Mouse (Mus musculus) limb, embryonic 13.5 days (tissue): ENCODE results near the gene Nrp2. TPM values are rescaled to one million over a fixed set of nuclear protein-coding genes. Genes with fewer than 3 reads are reported as not detected.

Source experiments
- ATAC-seq: fragments of 200-750 bp; cut with Nextera tagmentation; 2 replicates; pipeline ENCODE4 v1.8.0; 2017; ENCODE audit warnings: low read depth, moderate number of reproducible peaks, moderate TSS enrichment; ENCODE audit not compliant: low FRiP score
- H3K27ac ChIP-seq: fragments of 300-500 bp; sonication (generic); 2 replicates; pipeline ENCODE4 v1.5.1; 2015; ENCODE audit warnings: inconsistent platforms, mild to moderate bottlenecking, moderate library complexity
- H3K27me3 ChIP-seq: fragments of 300-500 bp; sonication (generic); 2 replicates; pipeline ENCODE4 v1.6.1; 2015; ENCODE audit warnings: mild to moderate bottlenecking, inconsistent platforms
- H3K36me3 ChIP-seq: fragments of 300-500 bp; sonication (generic); 2 replicates; pipeline ENCODE4 v1.6.1; 2015; ENCODE audit warnings: inconsistent platforms, mild to moderate bottlenecking, moderate library complexity
- H3K4me1 ChIP-seq: fragments of 300-500 bp; sonication (generic); 2 replicates; pipeline ENCODE4 v1.6.1; 2015; ENCODE audit warnings: inconsistent platforms
- H3K4me2 ChIP-seq: fragments of 300-500 bp; sonication (generic); replicated peaks from 2 replicates; pipeline ENCODE4 v1.6.1; 2015; ENCODE audit warnings: inconsistent platforms, mild to moderate bottlenecking, moderate library complexity
- H3K4me3 ChIP-seq: fragments of 300-500 bp; sonication (generic); 2 replicates; pipeline ENCODE4 v1.5.1; 2015; ENCODE audit warnings: moderate library complexity, mild to moderate bottlenecking, inconsistent platforms
- H3K9ac ChIP-seq: fragments of 300-500 bp; sonication (generic); 2 replicates; pipeline ENCODE4 v1.6.1; 2015; ENCODE audit warnings: mild to moderate bottlenecking, inconsistent platforms
- H3K9me3 ChIP-seq: fragments of 300-500 bp; sonication (generic); 2 replicates; pipeline ENCODE4 v1.6.1; 2016; ENCODE audit warnings: inconsistent platforms
- WGBS: fragments of 180-500 bp; shearing (Covaris S2); methylation state at CpG from one replicate; pipeline ENCODE4 v1.1.7; 2015; 5-methylcytosine and 5-hydroxymethylcytosine counted together
- polyA plus RNA-seq: library from polyadenylated mRNA; unstranded; fragments of >200 nt; fragmentation: Nextera tagmentation; extraction: Ambion mirVana; gene quantifications from 2 replicates; pipeline ENCODE4 v1.2.1, GENCODE M21; 2015

The Nrp2 gene
- polyA plus RNA-seq, result 39.6 and 40.4 TPM in 2 replicates

DNA sequence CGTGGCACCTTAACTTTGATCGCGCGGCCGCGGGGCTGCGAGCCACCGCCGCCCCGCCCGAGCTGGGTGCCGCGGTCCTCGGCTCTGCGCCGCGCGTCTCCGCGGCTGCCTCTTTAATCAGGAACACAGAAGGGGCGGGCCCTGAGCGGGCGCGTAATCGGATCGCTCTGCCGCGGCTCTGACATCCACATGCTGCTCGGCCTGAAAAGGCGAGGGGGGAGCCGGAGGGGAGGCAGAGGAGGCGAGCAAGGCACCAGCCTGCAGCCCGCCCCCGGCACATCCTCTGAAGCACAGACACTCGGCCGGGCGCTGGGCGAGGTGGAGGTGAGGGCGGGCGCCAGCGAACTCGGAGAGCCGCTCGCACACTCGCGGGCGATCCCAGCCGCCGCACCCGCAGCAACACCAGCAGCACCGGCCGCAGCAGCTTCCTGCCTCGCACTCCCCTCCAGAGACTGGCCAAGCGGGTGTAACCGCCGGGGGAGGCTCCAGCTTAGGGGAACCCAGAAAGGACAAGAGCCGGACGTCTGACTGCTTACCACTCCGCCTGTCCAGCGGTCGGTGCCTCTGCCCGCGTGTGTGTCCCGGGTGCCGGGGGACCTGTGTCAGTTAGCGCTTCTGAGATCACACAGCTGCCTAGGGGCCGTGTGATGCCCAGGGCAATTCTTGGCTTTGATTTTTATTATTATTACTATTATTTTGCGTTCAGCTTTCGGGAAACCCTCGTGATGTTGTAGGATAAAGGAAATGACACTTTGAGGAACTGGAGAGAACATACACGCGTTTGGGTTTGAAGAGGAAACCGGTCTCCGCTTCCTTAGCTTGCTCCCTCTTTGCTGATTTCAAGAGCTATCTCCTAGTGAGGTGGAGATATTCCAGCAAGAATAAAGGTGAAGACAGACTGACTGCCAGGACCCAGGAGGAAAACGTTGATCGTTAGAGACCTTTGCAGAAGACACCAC lies at the start of gene Nrp2:
Gene Nrp2 (plus strand): TSS at position 128 of the 959 bp plus-strand sequence.
- Histone ChIP-seq H3K4me2 (peak within 1 kb of the TSS; percentile 97), H3K4me3 (peak within 1 kb of the TSS; percentile 71), H3K9me3 (no peaks in the 10 kb centered on the region), H3K9ac (peak within 1 kb of the TSS; percentile 85), H3K36me3 (no peaks in the 10 kb centered on the region), H3K27me3 (peaks cover 40% of the 10 kb centered on the region), H3K4me1 (peaks cover 45% of the 10 kb centered on the region), H3K27ac (peak within 1 kb of the TSS; percentile 79)
- peak; percentile 83 for ATAC-seq
- under 1% methylated on average over 69 of the region's 76 CpGs for WGBS

- peaks cover 7% of the 10 kb centered on the region for H3K27me3 ChIP-seq
- WGBS, result 72% methylated on average over 6 of the region's 6 CpGs
- H3K4me2 ChIP-seq, result no peak overlapping the region
- H3K4me3 ChIP-seq, result no peak overlapping the region
- no peaks in the 10 kb centered on the region for H3K9me3 ChIP-seq
- no peak overlapping the region for H3K27ac ChIP-seq
- no peak for ATAC-seq
- peaks cover 5% of the 10 kb centered on the region; the same call in 1 of the 2 replicates for H3K4me1 ChIP-seq
- no peaks in the 10 kb centered on the region for H3K36me3 ChIP-seq
- no peak overlapping the region for H3K9ac ChIP-seq
Measured at GRCm38 (mm10) chr1:62654436-62654835, 48.6 kb upstream of the Nrp2 start.

GRCm38 (mm10) chr1:62664960-62665645 lies 38.0 kb upstream of the Nrp2 start:
- no peak overlapping the region for H3K4me3 ChIP-seq
- peaks cover 3% of the 10 kb centered on the region; the same call in 1 of the 2 replicates for H3K27me3 ChIP-seq
- H3K4me2 ChIP-seq, result no peak overlapping the region
- ATAC-seq, result no peak
- 72% methylated on average over 8 of the region's 8 CpGs for WGBS
- H3K9me3 ChIP-seq, result peaks cover 6% of the 10 kb centered on the region; the same call in 1 of the 2 replicates
- H3K27ac ChIP-seq, result no peak overlapping the region
- no peak overlapping the region for H3K9ac ChIP-seq
- no peaks in the 10 kb centered on the region for H3K36me3 ChIP-seq
- no peaks in the 10 kb centered on the region for H3K4me1 ChIP-seq

- Histone ChIP-seq H3K4me2 (no peak overlapping the region), H3K4me3 (no peak overlapping the region), H3K27me3 (peaks cover 3% of the 10 kb centered on the region; the same call in 1 of the 2 replicates), H3K4me1 (no peaks in the 10 kb centered on the region), H3K9ac (no peak overlapping the region), H3K27ac (no peak overlapping the region), H3K9me3 (peaks cover 6% of the 10 kb centered on the region; the same call in 1 of the 2 replicates), H3K36me3 (no peaks in the 10 kb centered on the region)
- 85% methylated on average over 5 of the region's 5 CpGs for WGBS
- ATAC-seq, result no peak
Measured at GRCm38 (mm10) chr1:62665771-62666730, 37.0 kb upstream of the Nrp2 start.

GRCm38 (mm10) chr1:62666780-62667179 lies 36.3 kb upstream of the Nrp2 start:
- H3K27me3 ChIP-seq, result peaks cover 3% of the 10 kb centered on the region; the same call in 1 of the 2 replicates
- no peak overlapping the region for H3K27ac ChIP-seq
- ATAC-seq, result no peak
- no peak overlapping the region for H3K9ac ChIP-seq
- peaks cover 6% of the 10 kb centered on the region; the same call in 1 of the 2 replicates for H3K9me3 ChIP-seq
- no peaks in the 10 kb centered on the region for H3K36me3 ChIP-seq
- no peaks in the 10 kb centered on the region for H3K4me1 ChIP-seq
- H3K4me2 ChIP-seq, result no peak overlapping the region
- WGBS, result 72% methylated on average over 5 of the region's 5 CpGs
- no peak overlapping the region for H3K4me3 ChIP-seq

GRCm38 (mm10) chr1:62678611-62679344 lies 24.3 kb upstream of the Nrp2 start:
- Histone ChIP-seq H3K9me3 (no peaks in the 10 kb centered on the region), H3K4me2 (no peak overlapping the region), H3K4me1 (peaks cover 19% of the 10 kb centered on the region), H3K27ac (no peak overlapping the region), H3K36me3 (no peaks in the 10 kb centered on the region), H3K9ac (no peak overlapping the region), H3K4me3 (no peak overlapping the region), H3K27me3 (0 out of 2 replicates have a peak, but pooled peaks cover 6% of the 10 kb centered on the region)
- ATAC-seq, result no peak
- 57% methylated on average over 4 of the region's 4 CpGs for WGBS

DNA sequence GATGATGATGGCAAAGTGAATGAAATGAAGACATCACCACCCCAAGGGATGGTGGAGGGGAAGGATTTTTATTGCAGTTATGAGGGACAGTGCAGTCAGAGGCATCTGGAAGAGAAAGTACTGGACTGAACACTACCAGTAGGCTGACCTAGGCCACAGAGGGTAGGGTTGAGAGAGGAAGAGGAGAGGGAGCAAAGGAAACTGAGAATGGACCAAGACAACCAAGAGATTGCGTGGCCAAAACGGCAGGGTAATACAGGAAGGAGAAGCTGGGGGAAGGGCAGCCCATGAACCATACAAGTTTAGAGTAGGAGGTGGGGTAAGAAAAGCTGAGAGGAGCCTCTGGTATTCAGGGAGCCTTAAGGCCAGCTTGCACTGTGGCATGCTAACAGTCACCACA lies 23.6 kb upstream of the Nrp2 start:
- 90% methylated on average over 2 of the region's 2 CpGs for WGBS
- Histone ChIP-seq H3K4me1 (peaks cover 19% of the 10 kb centered on the region), H3K9ac (no peak overlapping the region), H3K27ac (no peak overlapping the region), H3K4me2 (no peak overlapping the region), H3K36me3 (no peaks in the 10 kb centered on the region), H3K9me3 (no peaks in the 10 kb centered on the region), H3K4me3 (no peak overlapping the region), H3K27me3 (peaks cover 6% of the 10 kb centered on the region; the same call in 1 of the 2 replicates)
- ATAC-seq, result no peak

DNA sequence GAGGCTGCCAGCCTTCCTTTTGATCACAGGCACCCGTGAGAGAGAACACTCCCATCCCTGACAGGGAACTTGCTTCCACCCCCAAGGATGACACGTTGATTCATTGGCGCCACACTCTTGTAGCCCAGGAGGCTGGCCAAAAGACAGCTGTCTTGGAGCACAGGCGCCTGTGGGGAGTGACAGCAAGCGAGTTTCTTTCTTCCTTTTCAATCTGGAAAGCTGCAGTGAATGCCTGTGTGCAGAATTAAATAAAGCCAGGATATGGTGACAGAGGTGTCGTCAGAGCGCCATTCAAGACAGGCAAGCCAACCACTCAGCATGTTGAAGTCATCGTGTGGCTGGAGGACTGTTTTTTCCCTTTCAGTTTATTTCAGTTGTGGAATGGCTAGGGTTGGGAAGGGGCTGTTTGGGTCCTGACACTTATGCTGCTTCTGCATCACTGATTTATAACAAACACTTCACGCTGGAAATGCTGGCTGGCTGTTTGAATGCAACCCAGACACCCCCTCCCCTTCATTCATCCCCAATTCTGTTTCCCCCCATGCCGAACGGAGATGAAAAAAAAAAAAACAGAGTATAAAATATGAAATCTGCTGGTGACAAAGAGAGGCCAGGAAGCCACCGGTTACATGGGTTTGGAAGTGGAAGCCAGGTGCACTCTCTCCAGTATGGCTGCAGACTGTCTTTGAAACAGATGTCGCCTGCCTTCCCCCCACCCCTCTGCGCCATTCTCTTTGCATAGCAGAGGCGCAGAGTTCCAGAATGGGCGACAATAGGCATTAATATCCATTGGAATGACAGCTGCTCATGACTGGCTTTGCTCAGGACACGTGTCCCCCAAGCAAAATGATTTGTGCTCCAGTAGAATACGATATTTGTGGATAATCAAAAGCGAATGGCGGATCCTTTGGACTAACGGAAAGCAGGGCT lies 20.4 kb upstream of the Nrp2 start:
- no peak overlapping the region for H3K27ac ChIP-seq
- H3K4me2 ChIP-seq, result no peak overlapping the region
- no peak for ATAC-seq

DNA sequence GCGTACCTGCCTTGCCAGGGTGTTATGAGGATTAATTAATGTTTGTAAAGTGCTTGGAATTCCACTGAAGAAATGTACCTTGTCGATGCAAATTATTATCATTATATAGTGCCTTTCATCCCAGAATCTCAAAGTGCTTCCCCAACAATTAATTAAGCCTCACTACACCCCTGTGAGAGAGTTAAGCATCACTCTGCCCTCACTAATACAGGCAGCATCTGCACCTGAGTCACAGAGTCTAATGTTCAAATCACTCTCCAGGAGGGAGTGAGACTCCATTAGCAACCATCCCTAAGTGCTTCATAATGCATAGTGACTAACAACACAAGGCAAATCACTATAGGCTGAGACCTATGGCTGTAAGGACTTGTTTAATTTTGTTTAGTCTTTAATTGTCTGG lies 19.6 kb upstream of the Nrp2 start:
- no peak for ATAC-seq
- WGBS, result 81% methylated on average over 2 of the region's 2 CpGs
- peaks cover 14% of the 10 kb centered on the region for H3K27me3 ChIP-seq
- no peak overlapping the region for H3K4me2 ChIP-seq
- no peaks in the 10 kb centered on the region for H3K36me3 ChIP-seq
- H3K9ac ChIP-seq, result no peak overlapping the region
- H3K4me3 ChIP-seq, result no peak overlapping the region
- no peaks in the 10 kb centered on the region for H3K9me3 ChIP-seq
- peaks cover 19% of the 10 kb centered on the region for H3K4me1 ChIP-seq
- H3K27ac ChIP-seq, result no peak overlapping the region

More for the DNA sequence above, 20.4 kb upstream of the Nrp2 start:
- Histone ChIP-seq H3K4me1 (peaks cover 19% of the 10 kb centered on the region), H3K36me3 (no peaks in the 10 kb centered on the region), H3K9ac (no peak overlapping the region), H3K9me3 (no peaks in the 10 kb centered on the region), H3K4me3 (no peak overlapping the region), H3K27me3 (peaks cover 10% of the 10 kb centered on the region)
- WGBS, result 50% methylated on average over 21 of the region's 21 CpGs

DNA sequence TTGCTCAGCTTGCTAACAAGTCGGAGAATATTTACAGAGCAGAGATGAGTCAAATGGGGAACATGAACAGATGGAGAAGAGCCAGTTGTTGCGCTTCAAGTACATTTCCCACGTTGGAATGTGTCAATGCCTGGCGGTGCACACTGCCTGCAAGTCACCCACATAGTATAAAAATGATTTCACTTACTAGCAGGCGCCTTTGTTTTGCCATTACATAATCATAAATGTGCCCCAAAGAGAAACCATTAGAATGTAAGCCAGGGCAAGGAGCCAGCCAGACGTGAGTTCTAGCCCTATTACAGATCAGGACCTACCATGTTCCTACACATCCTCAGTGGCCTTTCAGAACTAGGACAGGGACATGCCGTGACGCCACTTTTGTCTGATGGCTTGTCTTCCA lies 15.6 kb upstream of the Nrp2 start:
- WGBS, result 77% methylated on average over 8 of the region's 8 CpGs

More for the DNA sequence above, 15.6 kb upstream of the Nrp2 start:
- ATAC-seq, result no peak
- Histone ChIP-seq H3K9ac (no peak overlapping the region), H3K4me1 (peaks cover 6% of the 10 kb centered on the region; the same call in 1 of the 2 replicates), H3K27me3 (peaks cover 15% of the 10 kb centered on the region), H3K36me3 (no peaks in the 10 kb centered on the region), H3K4me2 (no peak overlapping the region), H3K4me3 (no peak overlapping the region), H3K9me3 (no peaks in the 10 kb centered on the region), H3K27ac (no peak overlapping the region)
